ENCODE assay signal across 14 mouse cellular contexts in the genomic region with DNA sequence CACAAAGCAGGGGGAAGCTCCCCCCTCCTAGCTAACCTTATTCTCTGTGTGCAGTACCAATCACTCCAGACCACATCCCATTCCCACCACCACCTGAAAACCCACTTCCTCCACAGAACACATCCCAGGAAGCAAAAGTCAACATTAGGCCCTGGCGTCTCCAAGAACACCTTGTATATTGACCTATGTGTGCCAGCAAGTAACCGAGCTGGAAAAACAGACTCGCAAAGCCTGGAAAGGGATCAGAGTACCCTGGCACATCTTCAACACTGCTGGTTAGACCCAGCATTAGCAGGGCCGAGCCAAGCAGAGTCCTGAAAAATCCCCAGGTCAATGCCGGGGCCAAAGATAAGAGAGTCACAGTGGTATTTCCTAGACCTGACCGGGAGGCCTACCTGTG. TPM values are rescaled to one million over a fixed set of nuclear protein-coding genes. Genes with fewer than 3 reads are reported as not detected.
A peak's percentile ranks its signal among the peaks of the same experiment; 100 is the strongest.
DNase-seq lines count a peak whose midpoint lies in the region; ATAC-seq lines count a peak whose summit lies in the region.
"Had no signal": no experiment of that assay in that cellular context is flagged by ENCODE, and none has a peak within 500 bp of the region (broad histone marks: within the 10 kb centered on the region; RNA-seq: fewer than 3 reads in every experiment).

No protein-coding gene starts in this region.

- no peaks in the 10 kb centered on the region for H3K36me3 ChIP-seq in limb, embryonic 15.5 days
- no peaks in the 10 kb centered on the region for H3K36me3 ChIP-seq in limb, embryonic 10.5 days
- H3K36me3 ChIP-seq: embryonic facial prominence, embryonic 13.5 days; hindbrain, embryonic 15.5 days; liver, embryonic 13.5 days had no signal

- DNase-seq in cerebellum, adult 11-12 months = peak; percentile 52
- DNase-seq in limb, embryonic 10.5 days (ENCODE audit: low spot score) = no peak
- peak; percentile 61 to 65 for DNase-seq in cerebellum, postnatal 14 days
- peak; percentile 47 for DNase-seq in lung, postnatal 25 days (ENCODE audit: low spot score)
- DNase-seq in MN1 (ENCODE audit: low spot score) = no peak
- no peak for DNase-seq in adrenal gland, postnatal 10 days
- DNase-seq: adrenal gland, adult 8-10 months; liver, embryonic 13.5 days had no signal

- H3K27ac ChIP-seq in limb, embryonic 15.5 days = no peak overlapping the region
- H3K27ac ChIP-seq in limb, embryonic 10.5 days = no peak overlapping the region
- H3K27ac ChIP-seq: embryonic facial prominence, embryonic 13.5 days; forebrain, embryonic 13.5 days; hindbrain, embryonic 15.5 days; liver, embryonic 13.5 days had no signal

- no peak for ATAC-seq in cerebellum, adult (ENCODE audit: insufficient number of reproducible peaks, low FRiP score, low TSS enrichment)
- 0 out of 2 replicates have a peak, but pooled peaks have one; percentile 52 for ATAC-seq in limb, embryonic 15.5 days (ENCODE audit: insufficient number of reproducible peaks, low FRiP score, low TSS enrichment, low read depth)
- ATAC-seq: forebrain, embryonic 13.5 days had no signal

- no peaks in the 10 kb centered on the region for H3K9me3 ChIP-seq in limb, embryonic 15.5 days
- no peaks in the 10 kb centered on the region for H3K9me3 ChIP-seq in limb, embryonic 10.5 days (replicated peaks)
- H3K9me3 ChIP-seq: embryonic facial prominence, embryonic 13.5 days; forebrain, embryonic 13.5 days; hindbrain, embryonic 15.5 days; liver, embryonic 13.5 days had no signal

- H3K4me1 ChIP-seq in limb, embryonic 15.5 days = peaks cover 10% of the 10 kb centered on the region
- H3K4me1 ChIP-seq in limb, embryonic 10.5 days = no peaks in the 10 kb centered on the region

- no peaks in the 10 kb centered on the region for H3K27me3 ChIP-seq in limb, embryonic 15.5 days
- H3K27me3 ChIP-seq in limb, embryonic 10.5 days (ENCODE audit: low read depth, poor library complexity, severe bottlenecking) = no peaks in the 10 kb centered on the region
- H3K27me3 ChIP-seq: embryonic facial prominence, embryonic 13.5 days; forebrain, embryonic 13.5 days; hindbrain, embryonic 15.5 days; liver, embryonic 13.5 days had no signal

- WGBS in limb, embryonic 15.5 days = 77% methylated on average over 6 of the region's 6 CpGs
- 92% methylated on average over 6 of the region's 6 CpGs for WGBS in limb, embryonic 10.5 days

- H3K4me2 ChIP-seq in limb, embryonic 15.5 days = no peak overlapping the region
- H3K4me2 ChIP-seq: embryonic facial prominence, embryonic 13.5 days; forebrain, embryonic 13.5 days; hindbrain, embryonic 15.5 days; liver, embryonic 13.5 days; midbrain, embryonic 11.5 days had no signal

- H3K4me3 ChIP-seq in limb, embryonic 15.5 days = no peak overlapping the region
- no peak overlapping the region for H3K4me3 ChIP-seq in limb, embryonic 10.5 days
- H3K4me3 ChIP-seq: embryonic facial prominence, embryonic 13.5 days; forebrain, embryonic 13.5 days; hindbrain, embryonic 15.5 days; liver, embryonic 13.5 days had no signal

- H3K9ac ChIP-seq in limb, embryonic 15.5 days = no peak overlapping the region
- H3K9ac ChIP-seq: embryonic facial prominence, embryonic 13.5 days; forebrain, embryonic 13.5 days; hindbrain, embryonic 15.5 days; liver, embryonic 13.5 days had no signal

RNA-seq across cellular contexts. Expression of gene Ptprj, which starts 58.0 kb away (rescaled TPM):
- 1.5 and 1.8 TPM in 2 replicates for polyA plus RNA-seq in limb, embryonic 15.5 days (2015; fragmentation: Nextera tagmentation; extraction: Ambion mirVana)
- 1.0 and 1.3 TPM in 2 replicates for polyA plus RNA-seq in limb, embryonic 10.5 days (2016; fragmentation: Nextera tagmentation; extraction: Ambion mirVana)
- 10 to 100 TPM; 20.9 to 23.2 TPM for total RNA-seq in adrenal gland, postnatal 10 days (2021)

Comparison
In these comparisons a context has a peak if more than half of its experiments do, and no peak if none do; other contexts are left out.
1. DNase-seq: peak in cerebellum, adult 11-12 months (single experiment), cerebellum, postnatal 14 days (2 of 2) and lung, postnatal 25 days (single experiment); none in limb, embryonic 10.5 days (single experiment), MN1 (single experiment) and adrenal gland, postnatal 10 days (single experiment).